Mouse (Mus musculus): ENCODE measurements at regions not wholly inside any gene's neighbourhood (a gene's known extent, or its start where the extent isn't known, plus 50 kb on each side); places are given as distances from the start of the nearest gene placed in this dataset.

DNA sequence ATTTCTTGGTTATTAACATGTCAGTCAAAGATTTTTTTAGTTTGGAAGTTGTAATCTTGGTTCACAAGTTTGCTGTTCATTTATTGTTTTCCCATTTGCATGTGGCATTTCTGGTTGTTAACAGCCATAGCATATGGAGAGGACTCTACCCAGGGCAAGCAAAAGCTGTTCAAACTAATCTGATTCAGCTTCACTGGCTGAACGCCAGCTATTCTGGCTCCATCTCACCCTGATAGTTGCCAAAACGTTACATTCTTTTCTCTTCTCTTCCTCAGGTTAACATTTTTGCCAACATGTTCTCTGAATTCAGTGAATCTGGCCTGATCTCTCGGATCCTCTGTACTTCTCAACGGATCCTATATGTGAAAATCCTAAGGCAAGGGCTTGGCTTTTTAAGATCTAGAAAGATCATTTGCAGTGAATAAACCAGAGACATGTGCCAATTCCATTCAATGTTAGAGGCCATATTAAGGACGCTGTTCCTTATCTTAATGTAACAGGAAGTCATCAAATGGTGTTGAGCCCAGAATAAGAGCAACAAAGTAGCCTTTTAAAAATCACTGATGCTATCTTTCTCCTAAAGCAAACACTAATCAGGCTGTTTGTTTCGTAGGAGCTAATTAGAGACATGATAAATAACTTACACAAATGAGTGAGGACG lies 82.2 kb upstream of the Tac1 start:
- Histone ChIP-seq H3K4me2 (ENCODE audit: low read depth) (no peak overlapping the region), H3K36me3 (ENCODE audit: insufficient read depth) (no peaks in the 10 kb centered on the region), H3K27ac (ENCODE audit: low read depth, low read length) (no peak overlapping the region), H3K9ac (no peak overlapping the region), H3K4me3 (ENCODE audit: low read depth, low read length) (no peak overlapping the region), H3K9me3 (ENCODE audit: low read length) (no peaks in the 10 kb centered on the region), H3K4me1 (ENCODE audit: insufficient read depth) (peaks cover 7% of the 10 kb centered on the region; the same call in 1 of the 2 replicates), H3K27me3 (ENCODE audit: insufficient read depth, low read length) (no peaks in the 10 kb centered on the region)
- ATAC-seq = peak; percentile 58; the same call in 1 of the 2 replicates
- peak; percentile 61 for DNase-seq
- WGBS = 30% methylated on average over 7 of the region's 7 CpGs
- no peak for TF ChIP-seq CTCF (IDR thresholded peaks at IDR 0.05; ENCODE audit: low read depth)

DNA sequence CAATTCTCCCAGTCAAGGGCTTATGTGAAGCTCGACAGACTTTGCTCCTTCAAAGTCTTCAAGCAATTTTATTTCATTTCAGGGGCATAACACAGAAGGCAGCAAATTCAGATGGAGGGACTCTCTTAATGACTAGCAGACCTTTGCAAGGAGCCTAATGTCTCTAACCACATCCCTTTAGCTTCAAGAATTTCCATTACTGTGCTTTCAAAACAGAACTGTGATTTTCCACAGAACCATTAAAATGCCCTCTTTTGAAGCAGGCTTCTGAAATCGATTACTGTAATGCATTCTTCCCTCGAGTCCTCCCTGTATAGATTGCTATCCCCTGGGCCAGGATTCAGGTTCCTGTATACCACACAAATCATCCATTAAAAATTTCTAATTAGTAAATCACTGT lies 80.9 kb upstream of the Tac1 start:
- TF ChIP-seq CTCF (IDR thresholded peaks at IDR 0.05; ENCODE audit: low read depth) = no peak
- ATAC-seq (0 out of 2 replicates have a peak, but pooled peaks have one; percentile 20), DNase-seq (no peak)

GRCm38 (mm10) chr6:7476907-7477306 lies 77.8 kb upstream of the Tac1 start:
- peaks cover 7% of the 10 kb centered on the region; the same call in 1 of the 2 replicates for H3K4me1 ChIP-seq (ENCODE audit: insufficient read depth)
- no peaks in the 10 kb centered on the region for H3K9me3 ChIP-seq (ENCODE audit: low read length)
- WGBS = 85% methylated on average over 1 of the region's 1 CpGs
- no peaks in the 10 kb centered on the region for H3K36me3 ChIP-seq (ENCODE audit: insufficient read depth)
- DNase-seq (no peak), ATAC-seq (no peak)
- no peak overlapping the region for H3K9ac ChIP-seq
- no peak overlapping the region for H3K27ac ChIP-seq (ENCODE audit: low read depth, low read length)
- H3K27me3 ChIP-seq (ENCODE audit: insufficient read depth, low read length) = no peaks in the 10 kb centered on the region
- no peak for TF ChIP-seq CTCF (IDR thresholded peaks at IDR 0.05; ENCODE audit: low read depth)
- no peak overlapping the region for H3K4me2 ChIP-seq (ENCODE audit: low read depth)
- H3K4me3 ChIP-seq (ENCODE audit: low read depth, low read length) = no peak overlapping the region

More for the DNA sequence above, 80.9 kb upstream of the Tac1 start:
- no peak overlapping the region for H3K4me3 ChIP-seq (ENCODE audit: low read depth, low read length)
- H3K27me3 ChIP-seq (ENCODE audit: insufficient read depth, low read length) = no peaks in the 10 kb centered on the region
- 50% methylated on average over 3 of the region's 3 CpGs for WGBS
- H3K4me1 ChIP-seq (ENCODE audit: insufficient read depth) = peaks cover 7% of the 10 kb centered on the region; the same call in 1 of the 2 replicates
- no peaks in the 10 kb centered on the region for H3K9me3 ChIP-seq (ENCODE audit: low read length)
- H3K9ac ChIP-seq = no peak overlapping the region
- no peak overlapping the region for H3K4me2 ChIP-seq (ENCODE audit: low read depth)
- H3K27ac ChIP-seq (ENCODE audit: low read depth, low read length) = no peak overlapping the region
- no peaks in the 10 kb centered on the region for H3K36me3 ChIP-seq (ENCODE audit: insufficient read depth)

DNA sequence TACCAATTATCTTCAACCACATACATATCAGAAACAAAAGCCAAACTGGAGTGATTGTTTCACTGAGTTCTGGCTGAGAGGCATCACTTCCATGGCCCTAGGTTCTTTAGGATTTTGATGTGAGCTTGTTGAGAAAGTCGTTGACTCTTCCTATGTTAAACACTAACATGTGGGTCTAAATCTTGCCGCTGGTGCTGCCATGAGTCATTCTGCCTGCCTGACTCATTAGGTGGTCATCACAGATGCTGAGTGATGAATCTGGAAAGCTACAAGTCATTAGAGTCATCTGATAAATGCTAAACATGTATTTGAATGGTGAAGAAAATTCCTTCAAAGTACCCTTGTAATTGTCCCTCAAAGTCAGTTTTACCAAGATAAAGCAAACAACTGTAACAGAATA lies 60.4 kb upstream of the Tac1 start:
- Histone ChIP-seq H3K9me3 (ENCODE audit: low read length) (no peaks in the 10 kb centered on the region), H3K27ac (ENCODE audit: low read depth, low read length) (no peak overlapping the region), H3K36me3 (ENCODE audit: insufficient read depth) (no peaks in the 10 kb centered on the region), H3K27me3 (ENCODE audit: insufficient read depth, low read length) (no peaks in the 10 kb centered on the region), H3K9ac (no peak overlapping the region), H3K4me3 (ENCODE audit: low read depth, low read length) (no peak overlapping the region), H3K4me1 (ENCODE audit: insufficient read depth) (no peaks in the 10 kb centered on the region), H3K4me2 (ENCODE audit: low read depth) (no peak overlapping the region)
- WGBS = 79% methylated on average over 2 of the region's 2 CpGs
- ATAC-seq (no peak), DNase-seq (no peak)
- no peak for TF ChIP-seq CTCF (IDR thresholded peaks at IDR 0.05; ENCODE audit: low read depth)

DNA sequence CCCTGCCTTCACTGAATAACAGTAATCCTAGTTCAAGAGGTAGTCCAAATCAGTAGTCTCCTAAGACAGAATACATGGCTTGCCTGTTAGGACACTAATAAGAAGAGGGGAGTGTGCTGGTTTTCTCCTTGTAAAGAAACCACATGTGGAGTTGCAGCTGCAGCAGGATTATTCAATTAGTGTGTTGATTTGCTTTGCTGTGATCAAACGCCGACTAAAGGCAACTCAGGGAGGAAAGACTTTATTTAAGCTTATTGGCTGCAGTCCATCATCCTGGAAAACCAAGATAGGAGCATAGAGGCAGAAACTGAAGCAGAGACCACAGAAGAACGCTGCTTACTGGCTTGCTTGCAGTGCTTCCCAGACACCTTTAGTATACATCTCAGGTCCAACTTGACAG lies 57.9 kb upstream of the Tac1 start:
- Histone ChIP-seq H3K4me2 (ENCODE audit: low read depth) (no peak overlapping the region), H3K27ac (ENCODE audit: low read depth, low read length) (no peak overlapping the region), H3K4me3 (ENCODE audit: low read depth, low read length) (no peak overlapping the region), H3K27me3 (ENCODE audit: insufficient read depth, low read length) (no peaks in the 10 kb centered on the region), H3K36me3 (ENCODE audit: insufficient read depth) (no peaks in the 10 kb centered on the region), H3K4me1 (ENCODE audit: insufficient read depth) (no peaks in the 10 kb centered on the region), H3K9ac (no peak overlapping the region), H3K9me3 (ENCODE audit: low read length) (no peaks in the 10 kb centered on the region)
- no peak for ATAC-seq
- TF ChIP-seq CTCF (IDR thresholded peaks at IDR 0.05; ENCODE audit: low read depth) = no peak
- DNase-seq = no peak
- WGBS = 16% methylated on average over 3 of the region's 3 CpGs
